Mouse (Mus musculus): ENCODE measurements at regions not wholly inside any gene's neighbourhood (a gene's known extent, or its start where the extent isn't known, plus 50 kb on each side); places are given as distances from the start of the nearest gene placed in this dataset.
A peak's percentile ranks its signal among the peaks of the same experiment; 100 is the strongest.

DNA sequence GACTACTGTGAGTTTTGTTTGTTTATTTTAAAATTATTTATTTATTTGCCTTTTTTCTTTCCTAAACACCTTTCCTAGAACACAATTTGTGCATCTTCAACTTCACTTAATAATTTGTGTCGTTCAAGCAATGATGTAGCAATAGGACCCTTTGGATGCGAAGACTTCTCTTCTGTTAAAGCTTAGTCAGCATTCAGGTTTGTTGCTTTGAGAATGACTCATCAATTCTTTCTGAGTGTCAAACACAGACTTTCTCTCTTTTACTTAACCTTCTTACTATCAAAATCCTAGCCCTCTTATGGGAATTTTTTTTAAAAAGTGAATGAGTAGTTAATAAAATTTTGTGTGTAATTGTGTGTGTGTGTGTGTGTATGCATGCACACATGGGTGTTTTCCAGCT, 211.3 kb downstream of the Ets1 start:
- Histone ChIP-seq H3K9me3 (ENCODE audit: control insufficient read depth, low read length) (no peaks in the 10 kb centered on the region), H3K27ac (replicated peaks; ENCODE audit: low read depth, low read length) (no peak overlapping the region), H3K36me3 (ENCODE audit: control insufficient read depth, insufficient read depth, low read length) (no peaks in the 10 kb centered on the region), H3K4me3 (replicated peaks; ENCODE audit: low read length) (no peak overlapping the region), H3K27me3 (ENCODE audit: control insufficient read depth, insufficient read depth, low read length) (no peaks in the 10 kb centered on the region), H3K9ac (ENCODE audit: low read depth, low read length, severe bottlenecking) (no peak overlapping the region), H3K4me1 (ENCODE audit: control insufficient read depth, insufficient read depth, low read length) (peaks cover 2% of the 10 kb centered on the region; the same call in 1 of the 2 replicates), H3K4me2 (replicated peaks; ENCODE audit: low read depth, low read length, severe bottlenecking) (no peak overlapping the region)
- WGBS, result 88% methylated on average over 2 of the region's 2 CpGs
- no peak for DNase-seq (ENCODE audit: low spot score)
- TF ChIP-seq POLR2A (IDR thresholded peaks at IDR 0.05; ENCODE audit: borderline replicate concordance, extremely low read depth, insufficient read depth, insufficient read length), result no peak
- ATAC-seq (ENCODE audit: low FRiP score, low read depth), result no peak

GRCm38 (mm10) chr9:32852282-32852681, 216.3 kb downstream of the Ets1 start:
- Histone ChIP-seq H3K9me3 (ENCODE audit: control insufficient read depth, low read length) (no peaks in the 10 kb centered on the region), H3K27me3 (ENCODE audit: control insufficient read depth, insufficient read depth, low read length) (no peaks in the 10 kb centered on the region), H3K27ac (replicated peaks; ENCODE audit: low read depth, low read length) (no peak overlapping the region), H3K4me2 (replicated peaks; ENCODE audit: low read depth, low read length, severe bottlenecking) (no peak overlapping the region), H3K4me3 (replicated peaks; ENCODE audit: low read length) (no peak overlapping the region), H3K4me1 (ENCODE audit: control insufficient read depth, insufficient read depth, low read length) (peaks cover 7% of the 10 kb centered on the region; the same call in 1 of the 2 replicates), H3K36me3 (ENCODE audit: control insufficient read depth, insufficient read depth, low read length) (no peaks in the 10 kb centered on the region), H3K9ac (ENCODE audit: low read depth, low read length, severe bottlenecking) (no peak overlapping the region)
- WGBS, result 15% methylated on average over 3 of the region's 3 CpGs
- ATAC-seq (ENCODE audit: low FRiP score, low read depth) (no peak), DNase-seq (ENCODE audit: low spot score) (no peak)
- TF ChIP-seq POLR2A (IDR thresholded peaks at IDR 0.05; ENCODE audit: borderline replicate concordance, extremely low read depth, insufficient read depth, insufficient read length), result no peak

DNA sequence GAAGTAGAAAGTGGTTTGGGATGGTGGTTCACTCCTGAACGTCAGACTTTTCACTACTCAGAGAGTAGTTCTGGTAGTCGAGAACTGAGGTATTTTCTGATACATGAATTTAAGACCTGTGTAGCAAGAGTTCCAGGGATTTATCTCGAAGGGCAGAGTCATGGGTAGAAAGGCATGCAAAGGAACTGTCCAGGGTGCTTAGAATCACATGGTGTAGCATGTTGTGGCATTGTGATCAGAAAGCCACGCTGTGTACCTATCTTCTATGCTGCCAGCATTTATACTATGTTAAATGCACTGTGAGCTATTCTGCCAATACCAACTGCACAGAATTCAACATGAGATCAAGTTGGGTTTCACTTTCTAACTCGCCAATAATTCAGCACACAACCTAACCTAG, 227.3 kb downstream of the Ets1 start:
- Histone ChIP-seq H3K27me3 (ENCODE audit: control insufficient read depth, insufficient read depth, low read length) (no peaks in the 10 kb centered on the region), H3K4me2 (replicated peaks; ENCODE audit: low read depth, low read length, severe bottlenecking) (no peak overlapping the region), H3K27ac (replicated peaks; ENCODE audit: low read depth, low read length) (no peak overlapping the region), H3K4me1 (ENCODE audit: control insufficient read depth, insufficient read depth, low read length) (no peaks in the 10 kb centered on the region), H3K4me3 (replicated peaks; ENCODE audit: low read length) (no peak overlapping the region), H3K9ac (ENCODE audit: low read depth, low read length, severe bottlenecking) (no peak overlapping the region), H3K36me3 (ENCODE audit: control insufficient read depth, insufficient read depth, low read length) (no peaks in the 10 kb centered on the region), H3K9me3 (ENCODE audit: control insufficient read depth, low read length) (no peaks in the 10 kb centered on the region)
- no peak for TF ChIP-seq POLR2A (IDR thresholded peaks at IDR 0.05; ENCODE audit: borderline replicate concordance, extremely low read depth, insufficient read depth, insufficient read length)
- 70% methylated on average over 5 of the region's 5 CpGs for WGBS
- ATAC-seq (ENCODE audit: low FRiP score, low read depth) (no peak), DNase-seq (ENCODE audit: low spot score) (peak; percentile 62)

GRCm38 (mm10) chr9:32868936-32869335, 232.9 kb downstream of the Ets1 start:
- ATAC-seq (ENCODE audit: low FRiP score, low read depth) (no peak), DNase-seq (ENCODE audit: low spot score) (no peak)
- Histone ChIP-seq H3K27me3 (ENCODE audit: control insufficient read depth, insufficient read depth, low read length) (no peaks in the 10 kb centered on the region), H3K4me1 (ENCODE audit: control insufficient read depth, insufficient read depth, low read length) (no peaks in the 10 kb centered on the region), H3K36me3 (ENCODE audit: control insufficient read depth, insufficient read depth, low read length) (no peaks in the 10 kb centered on the region), H3K4me2 (replicated peaks; ENCODE audit: low read depth, low read length, severe bottlenecking) (no peak overlapping the region), H3K9me3 (ENCODE audit: control insufficient read depth, low read length) (no peaks in the 10 kb centered on the region), H3K9ac (ENCODE audit: low read depth, low read length, severe bottlenecking) (no peak overlapping the region), H3K4me3 (replicated peaks; ENCODE audit: low read length) (no peak overlapping the region), H3K27ac (replicated peaks; ENCODE audit: low read depth, low read length) (no peak overlapping the region)
- no peak for TF ChIP-seq POLR2A (IDR thresholded peaks at IDR 0.05; ENCODE audit: borderline replicate concordance, extremely low read depth, insufficient read depth, insufficient read length)
- 67% methylated on average over 8 of the region's 8 CpGs for WGBS

DNA sequence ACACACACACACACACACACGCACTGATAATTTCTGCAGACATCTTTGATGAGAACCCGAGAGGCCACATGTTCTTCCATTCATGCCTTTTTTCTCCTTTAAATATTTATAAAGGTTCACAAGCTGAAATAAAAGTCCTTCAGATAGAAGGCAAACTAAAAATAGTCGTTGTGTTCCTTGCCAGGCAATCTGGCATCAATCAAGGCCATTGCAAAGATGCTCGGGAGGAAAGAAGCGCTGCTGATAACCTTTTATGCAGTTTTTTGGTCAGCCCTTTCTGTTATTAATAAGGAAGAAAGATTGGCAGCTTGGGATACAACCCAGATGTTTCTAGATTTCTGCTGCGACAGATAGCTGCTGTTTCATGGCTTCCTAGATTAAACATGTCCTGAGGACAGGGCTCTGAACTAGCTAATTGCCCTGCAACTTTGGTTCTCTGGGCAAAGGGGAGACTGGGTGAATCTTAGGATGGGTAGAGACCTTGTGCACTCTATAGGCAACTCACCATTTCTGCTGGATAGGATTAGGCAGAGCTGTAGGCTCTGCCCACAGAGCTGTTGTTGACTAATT, 238.4 kb downstream of the Ets1 start:
- no peaks in the 10 kb centered on the region for H3K4me1 ChIP-seq (ENCODE audit: control insufficient read depth, insufficient read depth, low read length)
- H3K4me3 ChIP-seq (replicated peaks; ENCODE audit: low read length), result no peak overlapping the region
- TF ChIP-seq POLR2A (IDR thresholded peaks at IDR 0.05; ENCODE audit: borderline replicate concordance, extremely low read depth, insufficient read depth, insufficient read length), result no peak
- H3K9ac ChIP-seq (ENCODE audit: low read depth, low read length, severe bottlenecking), result no peak overlapping the region
- ATAC-seq (ENCODE audit: low FRiP score, low read depth), result no peak
- H3K27ac ChIP-seq (replicated peaks; ENCODE audit: low read depth, low read length), result no peak overlapping the region
- DNase-seq (ENCODE audit: low spot score), result peak; percentile 69
- 37% methylated on average over 6 of the region's 6 CpGs for whole genome bisulfite sequencing
- H3K27me3 ChIP-seq (ENCODE audit: control insufficient read depth, insufficient read depth, low read length), result no peaks in the 10 kb centered on the region
- H3K4me2 ChIP-seq (replicated peaks; ENCODE audit: low read depth, low read length, severe bottlenecking), result no peak overlapping the region
- no peaks in the 10 kb centered on the region for H3K36me3 ChIP-seq (ENCODE audit: control insufficient read depth, insufficient read depth, low read length)
- H3K9me3 ChIP-seq (ENCODE audit: control insufficient read depth, low read length), result no peaks in the 10 kb centered on the region

All from limb, embryonic 14.5 days (tissue).